Mouse (Mus musculus): ENCODE results near the gene Tspan11.

- TF ChIP-seq NELFE (IDR thresholded peaks at IDR 0.05; ENCODE audit: low read depth, low read length) (no peak), RCOR1 (conservative IDR thresholded peaks at IDR 0.05; ENCODE audit: low read depth, low read length) (no peak), TCF12 (IDR thresholded peaks at IDR 0.05; ENCODE audit: low read depth, low read length) (no peak), POLR2A (IDR thresholded peaks at IDR 0.05; ENCODE audit: low read depth, low read length) (no peak), CHD2 (IDR thresholded peaks at IDR 0.05; ENCODE audit: low read length) (no peak), SIN3A (IDR thresholded peaks at IDR 0.05; ENCODE audit: low read length) (no peak), CTCF (conservative IDR thresholded peaks at IDR 0.05 in 1 of 2, IDR thresholded peaks at IDR 0.05 in 1 of 2; ENCODE audit: low read depth in 2 of 2, low read length in 2 of 2) (no peak), MAX (IDR thresholded peaks at IDR 0.05; ENCODE audit: low read length) (no peak), EP300 (IDR thresholded peaks at IDR 0.05; ENCODE audit: low read length) (no peak), JUND (conservative IDR thresholded peaks at IDR 0.05; ENCODE audit: low read depth, low read length) (no peak), MEF2A (IDR thresholded peaks at IDR 0.05; ENCODE audit: borderline replicate concordance, low read depth, low read length) (no peak)
These were observed 47.2 kb upstream of the Tspan11 start for GRCm38 (mm10) chr6:127840171-127840570.

Data from CH12.LX (cell line).